Mouse (Mus musculus): ENCODE data around the gene Il2. TPM values are rescaled to one million over a fixed set of nuclear protein-coding genes. Genes with fewer than 3 reads are reported as not detected.

Gene Il2
- polyA plus RNA-seq, 1 experiment from 2014 or later = 0.61 TPM

DNA sequence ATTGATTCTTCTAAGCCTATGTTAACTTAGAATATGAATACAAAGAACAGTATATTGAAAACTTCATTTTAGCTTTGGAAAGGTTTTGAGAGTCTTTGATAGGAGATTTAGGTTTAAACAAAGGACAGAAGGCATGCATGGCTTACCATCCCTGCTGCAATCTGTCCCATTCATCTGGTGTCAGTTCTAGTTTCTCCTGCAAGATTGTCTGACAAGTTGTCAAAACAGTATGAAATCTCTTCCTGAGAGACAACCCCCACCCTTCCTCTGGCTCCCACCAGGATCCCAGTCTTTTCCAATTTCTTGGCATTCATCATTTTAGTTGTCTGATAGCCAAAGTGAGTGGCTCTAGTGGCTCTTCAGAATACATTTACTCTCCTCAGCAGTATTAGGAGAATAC, 35.0 kb downstream of the Il2 start:
- Histone ChIP-seq H3K9ac (ENCODE audit: low read depth, low read length) (no peak overlapping the region), H3K27ac (no peak overlapping the region), H3K27me3 (ENCODE audit: insufficient read depth, low read length) (no peaks in the 10 kb centered on the region), H3K36me3 (ENCODE audit: insufficient read depth, low read length) (no peaks in the 10 kb centered on the region), H3K4me3 (replicated peaks; ENCODE audit: low read depth, low read length) (no peak overlapping the region), H3K4me2 (ENCODE audit: low read length) (no peak overlapping the region), H3K4me1 (replicated peaks; ENCODE audit: insufficient read depth, low read length) (no peaks in the 10 kb centered on the region), H3K9me3 (replicated peaks; ENCODE audit: low read length) (no peaks in the 10 kb centered on the region)
- DNase-seq (ENCODE audit: low spot score) (no peak), ATAC-seq (replicated peaks; ENCODE audit: low FRiP score, low read depth) (no peak)
- TF ChIP-seq CTCF (IDR thresholded peaks at IDR 0.05; ENCODE audit: low read depth) = no peak

DNA sequence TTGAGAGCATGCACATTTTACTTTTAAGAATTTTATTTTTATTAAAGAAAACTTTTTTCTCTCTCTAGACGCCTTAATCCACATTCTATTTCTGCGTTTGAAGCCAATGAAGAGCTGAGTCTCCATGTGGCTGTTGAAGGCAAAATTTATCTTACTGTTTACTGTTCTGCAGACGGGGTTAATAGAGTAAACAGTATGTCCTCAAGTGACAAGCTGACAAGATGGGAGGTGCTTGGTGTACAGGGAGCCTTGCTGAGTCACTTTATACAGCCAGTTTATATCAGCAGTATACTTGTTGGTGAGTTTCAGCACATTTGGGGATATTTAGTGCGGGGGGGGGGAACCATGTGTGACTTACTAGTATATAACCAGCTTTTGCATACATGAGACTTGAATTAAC, 40.9 kb downstream of the Il2 start:
- no peak overlapping the region for H3K4me3 ChIP-seq (replicated peaks; ENCODE audit: low read depth, low read length)
- no peaks in the 10 kb centered on the region for H3K27me3 ChIP-seq (ENCODE audit: insufficient read depth, low read length)
- TF ChIP-seq CTCF (IDR thresholded peaks at IDR 0.05; ENCODE audit: low read depth) = no peak
- WGBS = 71% methylated on average over 4 of the region's 4 CpGs
- no peaks in the 10 kb centered on the region for H3K4me1 ChIP-seq (replicated peaks; ENCODE audit: insufficient read depth, low read length)
- H3K9ac ChIP-seq (ENCODE audit: low read depth, low read length) = no peak overlapping the region
- no peak overlapping the region for H3K4me2 ChIP-seq (ENCODE audit: low read length)
- H3K36me3 ChIP-seq (ENCODE audit: insufficient read depth, low read length) = no peaks in the 10 kb centered on the region
- ATAC-seq (replicated peaks; ENCODE audit: low FRiP score, low read depth) (no peak), DNase-seq (ENCODE audit: low spot score) (no peak)
- H3K27ac ChIP-seq = no peak overlapping the region
- no peaks in the 10 kb centered on the region for H3K9me3 ChIP-seq (replicated peaks; ENCODE audit: low read length)

DNA sequence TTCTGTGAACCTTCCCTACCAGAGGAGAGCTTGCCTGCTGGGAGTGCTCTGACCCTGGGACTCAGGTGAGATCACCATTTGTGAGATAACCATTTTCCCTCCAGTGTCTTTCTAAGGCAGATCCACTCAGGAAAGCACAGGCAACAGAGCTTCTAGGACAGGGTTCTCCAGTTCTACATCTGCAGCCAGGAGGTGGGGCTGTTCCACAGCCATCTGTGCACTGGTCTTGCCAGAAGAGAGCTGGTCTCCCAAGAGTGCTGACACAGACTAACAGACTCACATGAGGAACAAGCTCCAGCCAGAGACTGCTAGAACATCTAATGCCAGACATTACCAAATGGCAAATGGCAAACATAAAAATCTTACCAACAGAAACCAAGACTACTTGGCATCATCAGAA, 52.5 kb downstream of the Il2 start:
- DNase-seq (ENCODE audit: low spot score) (peak; percentile 42), ATAC-seq (replicated peaks; ENCODE audit: low FRiP score, low read depth) (no peak)
- Histone ChIP-seq H3K36me3 (ENCODE audit: insufficient read depth, low read length) (no peaks in the 10 kb centered on the region), H3K9me3 (replicated peaks; ENCODE audit: low read length) (no peaks in the 10 kb centered on the region), H3K27ac (no peak overlapping the region), H3K4me3 (replicated peaks; ENCODE audit: low read depth, low read length) (no peak overlapping the region), H3K4me2 (ENCODE audit: low read length) (no peak overlapping the region), H3K4me1 (replicated peaks; ENCODE audit: insufficient read depth, low read length) (no peaks in the 10 kb centered on the region), H3K27me3 (ENCODE audit: insufficient read depth, low read length) (no peaks in the 10 kb centered on the region), H3K9ac (ENCODE audit: low read depth, low read length) (no peak overlapping the region)
- TF ChIP-seq CTCF (IDR thresholded peaks at IDR 0.05; ENCODE audit: low read depth) = peak; percentile 67

Other genes starting within 250 kb of the Il2 start
- gene Adad1, start 62.4 kb downstream of the Il2 start, polyA plus RNA-seq (2015; fragmentation: Nextera tagmentation; extraction: Ambion mirVana) = 0.11 and 0.31 TPM in 2 replicates
- not detected in 2 replicates for gene Il21, start 106.7 kb upstream of the Il2 start, polyA plus RNA-seq (2015; fragmentation: Nextera tagmentation; extraction: Ambion mirVana)
- gene Bbs12, start 186.6 kb upstream of the Il2 start, polyA plus RNA-seq (2015; fragmentation: Nextera tagmentation; extraction: Ambion mirVana) = 7.7 and 8.0 TPM in 2 replicates
- 3.7 and 4.1 TPM in 2 replicates for gene Cetn4, start 186.7 kb upstream of the Il2 start, polyA plus RNA-seq (2015; fragmentation: Nextera tagmentation; extraction: Ambion mirVana)
- gene Fgf2, start 222.4 kb upstream of the Il2 start, polyA plus RNA-seq (2015; fragmentation: Nextera tagmentation; extraction: Ambion mirVana) = 1.3 and 1.6 TPM in 2 replicates